Mouse (Mus musculus): ENCODE data around the gene Vmn2r3. TPM values are rescaled to one million over a fixed set of nuclear protein-coding genes. Genes with fewer than 3 reads are reported as not detected.

Vmn2r3 gene
- 0.01 TPM in 1 of 2 replicates, not detected in the other for polyA plus RNA-seq (2012; ENCODE audit: low replicate concordance)

GRCm38 (mm10) chr3:64289609-64290008 is at the start of gene Vmn2r3:
Gene Vmn2r3, minus strand, starts transcription at chr3:64289709.

Other genes starting within 250 kb of the Vmn2r3 start
- gene Vmn2r1, start 208.2 kb downstream of the Vmn2r3 start, polyA plus RNA-seq (2012; ENCODE audit: low replicate concordance): not detected in 2 replicates
- gene Vmn2r2, start 147.8 kb downstream of the Vmn2r3 start, polyA plus RNA-seq (2012; ENCODE audit: low replicate concordance): not detected in 2 replicates
- not detected in 2 replicates for gene Vmn2r4, start 125.7 kb upstream of the Vmn2r3 start, polyA plus RNA-seq (2012; ENCODE audit: low replicate concordance)
- gene Vmn2r5, start 220.1 kb upstream of the Vmn2r3 start, polyA plus RNA-seq (2012; ENCODE audit: low replicate concordance): not detected in 2 replicates